Mouse (Mus musculus): ENCODE results near the gene Kif21b. TPM values are rescaled to one million over a fixed set of nuclear protein-coding genes. Genes with fewer than 3 reads are reported as not detected.

The Kif21b gene
- polyA plus RNA-seq, 1 experiment from 2014 or later, result 10.6 TPM

DNA sequence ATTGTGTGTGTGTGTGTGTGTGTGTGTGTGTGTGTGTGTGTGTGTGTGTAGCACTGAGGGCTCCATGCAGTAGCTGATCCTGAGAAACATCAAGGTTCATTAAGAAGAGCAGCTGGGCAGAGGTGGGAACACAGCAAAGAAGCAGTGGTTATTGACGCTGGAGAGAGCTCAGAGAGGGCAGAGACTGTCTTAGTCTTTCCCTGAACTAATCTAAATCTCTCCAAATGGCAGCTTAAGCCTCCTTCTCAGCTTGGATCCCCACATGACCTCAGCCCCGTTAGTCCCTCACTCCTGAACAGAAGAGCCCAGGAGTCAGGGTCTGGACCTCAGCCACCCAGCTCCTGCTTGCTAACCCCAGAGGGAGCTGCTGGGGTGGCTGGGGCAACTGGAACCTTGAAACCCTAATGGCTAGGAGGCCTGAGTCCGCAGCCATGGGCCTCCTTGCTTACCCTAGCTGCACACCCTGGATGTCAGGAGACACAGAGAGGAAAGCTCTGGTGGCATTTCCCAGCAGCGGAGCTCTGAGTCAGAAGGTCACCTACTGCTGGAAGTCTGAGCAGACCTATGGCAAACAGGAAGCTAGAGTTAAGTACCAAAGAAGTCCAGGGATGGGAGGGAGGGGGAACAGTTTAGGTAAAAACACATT is 2.1 kb upstream of the Kif21b start:
- Histone ChIP-seq H3K27me3 (no peaks in the 10 kb centered on the region), H3K4me2 (no peak overlapping the region), H3K9ac (replicated peaks) (no peak overlapping the region), H3K9me3 (no peaks in the 10 kb centered on the region), H3K36me3 (no peaks in the 10 kb centered on the region), H3K4me1 (replicated peaks) (peaks cover 59% of the 10 kb centered on the region), H3K27ac (peak overlapping the region; percentile 41), H3K4me3 (replicated peaks) (no peak overlapping the region)
- ATAC-seq (ENCODE audit: insufficient number of reproducible peaks, insufficient read depth, low FRiP score, low TSS enrichment, low read depth), result no peak
- 42% methylated on average over 4 of the region's 4 CpGs for WGBS

DNA sequence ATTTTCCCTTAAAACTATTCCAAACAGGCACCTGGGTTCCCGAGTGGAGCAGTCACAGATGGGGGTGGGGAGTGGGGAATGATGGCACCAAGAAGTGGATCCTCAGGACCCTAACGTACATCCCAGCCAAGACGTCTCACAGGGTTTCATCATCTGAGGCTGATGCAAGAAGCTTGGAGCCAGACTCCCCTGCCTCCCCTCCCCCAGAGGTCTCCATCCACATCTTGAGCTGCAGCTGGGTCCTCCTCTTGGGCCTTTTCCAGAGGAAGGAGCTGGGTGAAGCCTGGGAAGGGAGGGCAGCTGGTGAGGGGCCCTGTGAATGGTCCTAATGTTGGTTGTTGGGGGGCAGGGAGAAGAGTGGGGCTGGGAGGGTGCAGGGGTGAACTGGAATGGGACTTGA is 1.1 kb upstream of the Kif21b start:
- H3K27me3 ChIP-seq, result no peaks in the 10 kb centered on the region
- H3K9ac ChIP-seq (replicated peaks), result no peak overlapping the region
- H3K27ac ChIP-seq, result peak overlapping the region; percentile 41; the same call in 1 of the 2 replicates
- no peaks in the 10 kb centered on the region for H3K9me3 ChIP-seq
- no peaks in the 10 kb centered on the region for H3K36me3 ChIP-seq
- no peak for ATAC-seq (ENCODE audit: insufficient number of reproducible peaks, insufficient read depth, low FRiP score, low TSS enrichment, low read depth)
- peaks cover 69% of the 10 kb centered on the region for H3K4me1 ChIP-seq (replicated peaks)
- H3K4me3 ChIP-seq (replicated peaks), result peak overlapping the region; percentile 88; the same call in 1 of the 2 replicates
- H3K4me2 ChIP-seq, result peak overlapping the region; percentile 88
- WGBS, result 54% methylated on average over 3 of the region's 3 CpGs

DNA sequence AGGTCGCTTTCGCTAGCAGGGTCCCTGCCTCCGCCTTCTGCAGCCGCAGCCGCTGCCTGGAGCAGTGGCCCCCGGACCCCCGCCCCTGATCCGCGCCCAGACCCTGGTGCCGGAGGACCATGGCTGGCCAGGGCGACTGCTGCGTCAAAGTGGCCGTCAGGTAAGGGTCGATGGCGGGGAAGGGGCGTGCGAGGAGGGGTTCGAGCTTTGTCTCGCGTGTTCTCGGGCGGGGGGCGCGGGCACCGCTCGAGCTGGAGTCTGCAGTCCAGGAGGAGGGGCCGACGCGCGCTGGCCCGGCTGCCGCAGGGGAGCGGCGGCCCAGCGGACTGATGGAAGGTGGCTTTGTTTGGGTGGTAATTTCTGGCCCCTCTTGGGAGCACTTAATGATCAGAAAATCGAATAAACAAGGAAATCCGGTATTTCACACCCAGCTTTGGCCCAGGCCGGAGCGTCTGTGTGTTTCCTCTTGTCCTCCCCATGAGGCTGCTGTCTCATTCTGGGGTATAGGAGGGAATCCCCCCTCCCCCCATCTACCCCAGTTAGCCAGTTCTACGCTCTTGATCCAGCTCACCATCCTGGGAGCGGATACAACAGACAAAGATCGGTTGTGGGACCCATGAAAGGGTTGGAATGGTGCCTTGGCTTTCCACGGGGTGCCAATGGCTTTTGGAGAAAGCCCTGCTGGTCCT is 558 bp downstream of the Kif21b start:
- ATAC-seq (ENCODE audit: insufficient number of reproducible peaks, insufficient read depth, low FRiP score, low TSS enrichment, low read depth), result peak; percentile 21
- no peaks in the 10 kb centered on the region for H3K9me3 ChIP-seq
- peak overlapping the region; percentile 88 for H3K4me3 ChIP-seq (replicated peaks)
- peak overlapping the region; percentile 77 for H3K27ac ChIP-seq
- H3K4me2 ChIP-seq, result peak overlapping the region; percentile 88
- WGBS, result under 1% methylated on average over 43 of the region's 43 CpGs
- peaks cover 79% of the 10 kb centered on the region for H3K4me1 ChIP-seq (replicated peaks)
- H3K9ac ChIP-seq (replicated peaks), result peak overlapping the region; percentile 82
- no peaks in the 10 kb centered on the region for H3K27me3 ChIP-seq
- no peaks in the 10 kb centered on the region for H3K36me3 ChIP-seq

DNA sequence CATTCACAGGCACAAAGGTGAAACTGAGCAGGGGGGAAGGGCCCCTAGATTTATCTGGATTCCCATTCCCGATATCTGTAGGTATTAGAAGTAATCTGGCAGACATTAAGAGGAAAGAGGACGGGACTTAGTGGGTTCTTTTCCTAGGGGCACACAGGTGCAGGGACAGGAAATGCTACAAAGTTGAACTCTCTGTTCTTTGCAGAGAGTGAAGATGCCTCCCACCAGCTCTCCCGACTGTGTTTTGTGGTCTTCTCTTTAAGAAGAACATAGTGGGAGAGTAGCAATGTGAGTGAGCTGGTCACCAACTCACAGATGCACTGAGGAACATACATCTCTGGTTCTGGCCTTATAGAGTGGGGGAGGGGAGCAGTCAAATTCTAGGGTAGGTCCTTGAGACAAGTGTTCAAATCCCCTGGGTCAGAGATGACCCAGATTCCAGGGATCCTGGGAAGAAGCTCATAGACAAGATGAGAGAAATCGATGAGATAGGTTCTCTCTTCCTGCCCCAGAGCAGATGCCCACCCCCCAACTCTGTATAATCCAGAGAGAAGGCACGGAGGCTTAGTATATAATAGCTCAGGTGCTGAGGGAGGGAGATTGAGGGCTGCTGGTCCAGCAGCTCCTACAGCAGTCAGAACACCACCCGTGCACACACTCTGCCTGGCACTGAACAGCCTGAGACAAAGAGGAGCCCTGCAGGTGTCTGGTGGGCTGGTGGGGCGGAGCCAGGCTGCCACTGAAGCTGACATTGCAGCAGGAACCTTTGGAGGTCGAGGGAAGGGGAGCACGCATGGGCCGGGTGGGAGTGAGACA is 1.4 kb downstream of the Kif21b start:
- Histone ChIP-seq H3K4me1 (replicated peaks) (peaks cover 87% of the 10 kb centered on the region), H3K9ac (replicated peaks) (peak overlapping the region; percentile 82), H3K27ac (no peak overlapping the region), H3K36me3 (no peaks in the 10 kb centered on the region), H3K27me3 (no peaks in the 10 kb centered on the region), H3K4me2 (peak overlapping the region; percentile 88), H3K9me3 (no peaks in the 10 kb centered on the region), H3K4me3 (replicated peaks) (peak overlapping the region; percentile 88)
- no peak for ATAC-seq (ENCODE audit: insufficient number of reproducible peaks, insufficient read depth, low FRiP score, low TSS enrichment, low read depth)
- WGBS, result 29% methylated on average over 10 of the region's 10 CpGs

- WGBS, result 23% methylated on average over 13 of the region's 13 CpGs
- H3K36me3 ChIP-seq, result no peaks in the 10 kb centered on the region
- H3K9ac ChIP-seq (replicated peaks), result peak overlapping the region; percentile 40; the same call in 1 of the 2 replicates
- H3K4me3 ChIP-seq (replicated peaks), result peak overlapping the region; percentile 88
- H3K4me2 ChIP-seq, result peak overlapping the region; percentile 88
- H3K9me3 ChIP-seq, result no peaks in the 10 kb centered on the region
- peaks cover 89% of the 10 kb centered on the region for H3K4me1 ChIP-seq (replicated peaks)
- no peaks in the 10 kb centered on the region for H3K27me3 ChIP-seq
- H3K27ac ChIP-seq, result 0 out of 2 replicates have a peak overlapping the region, but pooled peaks have one; percentile 35
- ATAC-seq (ENCODE audit: insufficient number of reproducible peaks, insufficient read depth, low FRiP score, low TSS enrichment, low read depth), result no peak
These were observed 2.5 kb downstream of the Kif21b start for GRCm38 (mm10) chr1:136133570-136134240.

DNA sequence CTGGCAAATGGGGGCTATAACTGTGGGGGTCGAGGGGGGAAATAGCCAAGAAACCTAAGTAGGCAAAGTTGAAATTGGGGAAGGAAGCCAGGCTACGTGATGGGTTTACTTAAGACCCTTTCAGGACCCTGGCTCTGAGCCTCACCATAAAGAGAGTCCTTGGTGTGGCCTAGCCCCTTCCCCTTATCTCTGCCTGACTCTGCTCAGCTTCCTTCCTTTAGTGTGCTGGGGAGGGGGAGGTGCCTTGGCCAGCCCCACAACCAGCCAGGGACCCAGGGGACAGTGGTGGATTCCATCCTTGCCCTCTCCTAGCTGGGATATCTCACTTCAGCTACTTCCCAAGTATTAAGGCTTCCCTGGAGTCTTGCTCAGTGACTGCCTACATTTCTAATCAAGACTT is 3.4 kb downstream of the Kif21b start:
- ATAC-seq (ENCODE audit: insufficient number of reproducible peaks, insufficient read depth, low FRiP score, low TSS enrichment, low read depth), result no peak
- H3K36me3 ChIP-seq, result no peaks in the 10 kb centered on the region
- WGBS, result 67% methylated on average over 2 of the region's 2 CpGs
- H3K4me2 ChIP-seq, result no peak overlapping the region
- H3K27me3 ChIP-seq, result no peaks in the 10 kb centered on the region
- no peak overlapping the region for H3K4me3 ChIP-seq (replicated peaks)
- no peak overlapping the region for H3K9ac ChIP-seq (replicated peaks)
- no peak overlapping the region for H3K27ac ChIP-seq
- H3K9me3 ChIP-seq, result no peaks in the 10 kb centered on the region
- peaks cover 89% of the 10 kb centered on the region for H3K4me1 ChIP-seq (replicated peaks)

- Histone ChIP-seq H3K27ac (no peak overlapping the region), H3K9me3 (no peaks in the 10 kb centered on the region), H3K36me3 (no peaks in the 10 kb centered on the region), H3K4me1 (replicated peaks) (peaks cover 87% of the 10 kb centered on the region), H3K9ac (replicated peaks) (no peak overlapping the region), H3K4me2 (no peak overlapping the region), H3K27me3 (no peaks in the 10 kb centered on the region), H3K4me3 (replicated peaks) (no peak overlapping the region)
- 29% methylated on average over 1 of the region's 1 CpGs for WGBS
- no peak for ATAC-seq (ENCODE audit: insufficient number of reproducible peaks, insufficient read depth, low FRiP score, low TSS enrichment, low read depth)
These were observed 3.9 kb downstream of the Kif21b start for GRCm38 (mm10) chr1:136135046-136135445.

DNA sequence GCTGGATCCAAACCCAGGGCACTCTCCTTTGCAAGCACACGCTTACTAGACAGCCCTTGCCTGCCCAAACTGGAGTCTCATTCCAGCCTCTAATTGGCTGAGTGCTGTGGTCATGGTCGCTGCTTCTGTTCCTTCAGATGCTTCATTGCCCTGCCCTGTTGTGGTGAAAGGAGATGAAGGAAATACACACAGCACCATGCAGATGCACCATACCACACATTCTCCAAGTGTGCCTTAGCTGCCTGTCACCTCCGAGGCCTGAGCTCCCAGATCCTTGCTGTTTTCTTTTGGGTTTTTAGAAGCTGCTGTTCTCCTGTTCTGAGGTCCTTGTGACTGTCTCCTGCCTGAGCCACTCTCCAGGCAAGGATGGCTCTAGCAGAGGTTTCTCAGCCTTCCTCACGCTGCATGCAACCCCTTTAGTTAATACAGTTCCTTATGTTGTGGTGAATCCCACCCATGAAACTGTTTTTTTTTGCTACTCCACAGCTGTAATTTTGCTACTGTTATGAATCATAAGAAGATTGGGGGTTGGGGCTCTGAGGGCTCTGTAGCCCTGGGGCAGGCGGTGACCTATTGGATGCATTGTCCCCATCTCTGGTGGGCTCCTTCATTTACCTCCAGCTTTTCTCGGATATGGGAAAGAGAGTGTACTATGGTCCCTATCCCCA is 4.7 kb downstream of the Kif21b start:
- no peak for ATAC-seq (ENCODE audit: insufficient number of reproducible peaks, insufficient read depth, low FRiP score, low TSS enrichment, low read depth)
- WGBS, result 65% methylated on average over 6 of the region's 6 CpGs
- peak overlapping the region; percentile 86 for H3K27ac ChIP-seq
- no peaks in the 10 kb centered on the region for H3K9me3 ChIP-seq
- H3K4me2 ChIP-seq, result peak overlapping the region; percentile 42
- no peaks in the 10 kb centered on the region for H3K27me3 ChIP-seq
- H3K4me3 ChIP-seq (replicated peaks), result no peak overlapping the region
- H3K36me3 ChIP-seq, result no peaks in the 10 kb centered on the region
- peaks cover 83% of the 10 kb centered on the region for H3K4me1 ChIP-seq (replicated peaks)
- no peak overlapping the region for H3K9ac ChIP-seq (replicated peaks)

GRCm38 (mm10) chr1:136136547-136136946 is 5.4 kb downstream of the Kif21b start:
- peak overlapping the region; percentile 42 for H3K4me2 ChIP-seq

GRCm38 (mm10) chr1:136137071-136137531 is 5.9 kb downstream of the Kif21b start:
- H3K4me3 ChIP-seq (replicated peaks), result no peak overlapping the region
- H3K4me1 ChIP-seq (replicated peaks), result peaks cover 83% of the 10 kb centered on the region
- ATAC-seq (ENCODE audit: insufficient number of reproducible peaks, insufficient read depth, low FRiP score, low TSS enrichment, low read depth), result no peak
- H3K36me3 ChIP-seq, result no peaks in the 10 kb centered on the region
- H3K27ac ChIP-seq, result peak overlapping the region; percentile 86
- 0 out of 2 replicates have a peak overlapping the region, but pooled peaks have one; percentile 12 for H3K9ac ChIP-seq (replicated peaks)
- H3K4me2 ChIP-seq, result peak overlapping the region; percentile 42
- H3K27me3 ChIP-seq, result no peaks in the 10 kb centered on the region
- H3K9me3 ChIP-seq, result no peaks in the 10 kb centered on the region
- WGBS, result 18% methylated on average over 7 of the region's 7 CpGs

More at GRCm38 (mm10) chr1:136136547-136136946, 5.4 kb downstream of the Kif21b start:
- no peak for ATAC-seq (ENCODE audit: insufficient number of reproducible peaks, insufficient read depth, low FRiP score, low TSS enrichment, low read depth)
- no peaks in the 10 kb centered on the region for H3K36me3 ChIP-seq
- no peak overlapping the region for H3K9ac ChIP-seq (replicated peaks)
- peak overlapping the region; percentile 86 for H3K27ac ChIP-seq
- no peak overlapping the region for H3K4me3 ChIP-seq (replicated peaks)
- no peaks in the 10 kb centered on the region for H3K27me3 ChIP-seq
- WGBS, result 27% methylated on average over 4 of the region's 4 CpGs
- no peaks in the 10 kb centered on the region for H3K9me3 ChIP-seq
- peaks cover 83% of the 10 kb centered on the region for H3K4me1 ChIP-seq (replicated peaks)
